Mouse (Mus musculus) forelimb bud, embryonic 11.5 days (tissue): Measurements from ENCODE around the gene Ahdc1.
"Not testable (repeated sequence)": the region's sequence is repeated elsewhere in the genome, so short reads cannot be mapped to it uniquely, and the experiment has no call there.

ENCODE experiments used
- DNase-seq: peaks from one replicate; pipeline ENCODE4 v3.0.0-alpha.2; 2012; ENCODE audit warnings: low read depth, low spot score

Ahdc1 gene

GRCm38 (mm10) chr4:133096671-133097070 lies 85.6 kb downstream of the Ahdc1 start:
- DNase-seq, result not testable (repeated sequence)

- DNase-seq, result no peak
Observed at GRCm38 (mm10) chr4:133101751-133102150, 90.7 kb downstream of the Ahdc1 start.

GRCm38 (mm10) chr4:133103525-133104193 lies 92.6 kb downstream of the Ahdc1 start:
- no peak for DNase-seq

- no peak for DNase-seq
Observed at GRCm38 (mm10) chr4:133104194-133104569, 93.1 kb downstream of the Ahdc1 start.

GRCm38 (mm10) chr4:133106691-133107090 lies 95.6 kb downstream of the Ahdc1 start:
- DNase-seq, result no peak

GRCm38 (mm10) chr4:133107788-133108281 lies 96.8 kb downstream of the Ahdc1 start:
- no peak for DNase-seq

- DNase-seq, result no peak
Observed at GRCm38 (mm10) chr4:133108481-133109334, 97.6 kb downstream of the Ahdc1 start.

- no peak for DNase-seq
Observed at GRCm38 (mm10) chr4:133109335-133109801, 98.3 kb downstream of the Ahdc1 start.

- DNase-seq, result no peak
Observed at GRCm38 (mm10) chr4:133112175-133112838, 101.2 kb downstream of the Ahdc1 start.

- DNase-seq, result no peak
Observed at GRCm38 (mm10) chr4:133113351-133113882, 102.4 kb downstream of the Ahdc1 start.

GRCm38 (mm10) chr4:133114762-133115161 lies 103.7 kb downstream of the Ahdc1 start:
- no peak for DNase-seq

- DNase-seq, result no peak
Observed at GRCm38 (mm10) chr4:133115721-133116429, 104.8 kb downstream of the Ahdc1 start.

GRCm38 (mm10) chr4:133116756-133117470 lies 105.9 kb downstream of the Ahdc1 start:
- DNase-seq, result no peak

- no peak for DNase-seq
Observed at GRCm38 (mm10) chr4:133117556-133118411, 106.7 kb downstream of the Ahdc1 start.

GRCm38 (mm10) chr4:133118775-133119375 lies 107.8 kb downstream of the Ahdc1 start:
- no peak for DNase-seq

GRCm38 (mm10) chr4:133119579-133119978 lies 108.5 kb downstream of the Ahdc1 start:
- DNase-seq, result no peak

- DNase-seq, result no peak
Observed at GRCm38 (mm10) chr4:133120833-133121321, 109.8 kb downstream of the Ahdc1 start.

- DNase-seq, result no peak
Observed at GRCm38 (mm10) chr4:133121416-133121815, 110.4 kb downstream of the Ahdc1 start.
